Mouse (Mus musculus) embryonic facial prominence, embryonic 11.5 days (tissue): ENCODE results near the gene Pcx. TPM values are rescaled to one million over a fixed set of nuclear protein-coding genes. Genes with fewer than 3 reads are reported as not detected.

ENCODE experiments used
- microRNA-seq: library from miRNA; unstranded; fragments of <30 nt; microRNA quantifications from one replicate; pipeline ENCODE4, GENCODE M21; 2016; ENCODE audit warnings: borderline number of aligned reads
- polyA plus RNA-seq: library from polyadenylated mRNA; unstranded; fragments of >200 nt; fragmentation: Nextera tagmentation; extraction: Ambion mirVana; gene quantifications from 2 replicates; pipeline ENCODE4 v1.2.1, GENCODE M21; 2014

The Pcx gene
- polyA plus RNA-seq, 1 experiment from 2014 or later, result 15.4 TPM

Small RNA genes lying within 50 kb of the gene (microRNA-seq; reads per million reads assigned to microRNA genes)
- not detected for gene Mir6986

Other genes with a start within 250 kb of the Pcx start
- gene Ssh3, start 241.3 kb upstream of the Pcx start, polyA plus RNA-seq, result 2.7 and 4.8 TPM in 2 replicates
- 5.6 and 6.4 TPM in 2 replicates for gene Ankrd13d, start 227.3 kb upstream of the Pcx start, polyA plus RNA-seq
- gene Grk2, start 204.2 kb upstream of the Pcx start, polyA plus RNA-seq, result 13.5 and 18.9 TPM in 2 replicates
- 43.5 and 48.3 TPM in 2 replicates for gene Kdm2a, start 112.2 kb upstream of the Pcx start, polyA plus RNA-seq
- 39.8 and 45.9 TPM in 2 replicates for gene Rhod, start 71.0 kb upstream of the Pcx start, polyA plus RNA-seq
- gene Syt12, start 33.0 kb upstream of the Pcx start, polyA plus RNA-seq, result 1.2 and 1.9 TPM in 2 replicates
- not detected in 2 replicates for gene 2010003K11Rik, start 11.9 kb upstream of the Pcx start, polyA plus RNA-seq
- gene Lrfn4, start 105.2 kb downstream of the Pcx start, polyA plus RNA-seq, result 8.6 and 9.5 TPM in 2 replicates
- gene Rce1, start 115.2 kb downstream of the Pcx start, polyA plus RNA-seq, result 60.4 and 68.5 TPM in 2 replicates
- 3.7 and 4.4 TPM in 2 replicates for gene Gm960, start 188.2 kb downstream of the Pcx start, polyA plus RNA-seq
- gene Sptbn2, start 200.7 kb downstream of the Pcx start, polyA plus RNA-seq, result 5.3 and 5.4 TPM in 2 replicates
- 110 and 116 TPM in 2 replicates for gene Rbm4b, start 246.0 kb downstream of the Pcx start, polyA plus RNA-seq